Mouse (Mus musculus): ENCODE results near the gene Brd7. TPM values are rescaled to one million over a fixed set of nuclear protein-coding genes. Genes with fewer than 3 reads are reported as not detected.

The Brd7 gene
- total RNA-seq, 1 experiment, result 45.5 TPM

GRCm38 (mm10) chr8:88330816-88331215 is 31.2 kb downstream of the Brd7 start:
- H3K27ac ChIP-seq (ENCODE audit: insufficient read depth, low read depth, low read length, poor library complexity, severe bottlenecking), result no peak overlapping the region
- peaks cover 27% of the 10 kb centered on the region for H3K36me3 ChIP-seq (ENCODE audit: control insufficient read depth, insufficient read depth, low read length, poor library complexity, severe bottlenecking)
- H3K4me3 ChIP-seq (ENCODE audit: insufficient read depth in 1 of 2, low read depth in 1 of 2, low read length in 2 of 2, poor library complexity in 1 of 2, severe bottlenecking in 1 of 2), result no peak overlapping the region
- no peaks in the 10 kb centered on the region for H3K4me1 ChIP-seq (ENCODE audit: control insufficient read depth in 2 of 2, insufficient read depth in 2 of 2, low read length in 2 of 2, poor library complexity in 1 of 2)
- in situ Hi-C loops (cut with MboI; ENCODE audit: low sequenced_read_pairs in 2 of 2, unreplicated experiment in 2 of 2), result no loop called here
- H3K9ac ChIP-seq (ENCODE audit: insufficient read depth, low read depth, low read length, poor library complexity, severe bottlenecking), result no peak overlapping the region
- TF ChIP-seq MAFK (IDR thresholded peaks at IDR 0.05; ENCODE audit: insufficient read depth, low read depth, low read length) (no peak), HCFC1 (IDR thresholded peaks at IDR 0.05; ENCODE audit: borderline replicate concordance, insufficient read depth, low read length) (no peak), ZNF384 (IDR thresholded peaks at IDR 0.05; ENCODE audit: low read depth, low read length) (no peak), ZC3H11A (IDR thresholded peaks at IDR 0.05; ENCODE audit: borderline replicate concordance, low read depth, low read length) (no peak), CHD2 (IDR thresholded peaks at IDR 0.05; ENCODE audit: low read depth, low read length) (no peak)
- no peaks in the 10 kb centered on the region for H3K9me3 ChIP-seq (ENCODE audit: control insufficient read depth, insufficient read depth, low read depth, low read length)
- DNase-seq (ENCODE audit: low read depth, low spot score), result no peak

- Histone ChIP-seq H3K4me1 (ENCODE audit: control insufficient read depth in 2 of 2, insufficient read depth in 2 of 2, low read length in 2 of 2, poor library complexity in 1 of 2) (no peaks in the 10 kb centered on the region; a peak in 1 of 4 replicates), H3K4me3 (ENCODE audit: insufficient read depth in 1 of 2, low read depth in 1 of 2, low read length in 2 of 2, poor library complexity in 1 of 2, severe bottlenecking in 1 of 2) (no peak overlapping the region), H3K9ac (ENCODE audit: insufficient read depth, low read depth, low read length, poor library complexity, severe bottlenecking) (no peak overlapping the region), H3K9me3 (ENCODE audit: control insufficient read depth, insufficient read depth, low read depth, low read length) (no peaks in the 10 kb centered on the region), H3K36me3 (ENCODE audit: control insufficient read depth, insufficient read depth, low read length, poor library complexity, severe bottlenecking) (peaks cover 20% of the 10 kb centered on the region), H3K27ac (ENCODE audit: insufficient read depth, low read depth, low read length, poor library complexity, severe bottlenecking) (no peak overlapping the region)
- TF ChIP-seq CHD2 (IDR thresholded peaks at IDR 0.05; ENCODE audit: low read depth, low read length) (no peak), ZC3H11A (IDR thresholded peaks at IDR 0.05; ENCODE audit: borderline replicate concordance, low read depth, low read length) (no peak), MAFK (IDR thresholded peaks at IDR 0.05; ENCODE audit: insufficient read depth, low read depth, low read length) (no peak), ZNF384 (IDR thresholded peaks at IDR 0.05; ENCODE audit: low read depth, low read length) (no peak), HCFC1 (IDR thresholded peaks at IDR 0.05; ENCODE audit: borderline replicate concordance, insufficient read depth, low read length) (no peak)
- DNase-seq (ENCODE audit: low read depth, low spot score), result no peak
- in situ Hi-C loops (cut with MboI; ENCODE audit: low sequenced_read_pairs in 2 of 2, unreplicated experiment in 2 of 2), result no loop called here
Observed at GRCm38 (mm10) chr8:88328689-88329088, 33.3 kb downstream of the Brd7 start.

- no peak overlapping the region for H3K4me3 ChIP-seq (ENCODE audit: insufficient read depth in 1 of 2, low read depth in 1 of 2, low read length in 2 of 2, poor library complexity in 1 of 2, severe bottlenecking in 1 of 2)
- H3K27ac ChIP-seq (ENCODE audit: insufficient read depth, low read depth, low read length, poor library complexity, severe bottlenecking), result no peak overlapping the region
- peaks cover 6% of the 10 kb centered on the region for H3K36me3 ChIP-seq (ENCODE audit: control insufficient read depth, insufficient read depth, low read length, poor library complexity, severe bottlenecking)
- TF ChIP-seq HCFC1 (IDR thresholded peaks at IDR 0.05; ENCODE audit: borderline replicate concordance, insufficient read depth, low read length) (no peak), CHD2 (IDR thresholded peaks at IDR 0.05; ENCODE audit: low read depth, low read length) (no peak), MAFK (IDR thresholded peaks at IDR 0.05; ENCODE audit: insufficient read depth, low read depth, low read length) (no peak), ZC3H11A (IDR thresholded peaks at IDR 0.05; ENCODE audit: borderline replicate concordance, low read depth, low read length) (no peak)
- DNase-seq (ENCODE audit: low read depth, low spot score), result no peak
- no peak overlapping the region for H3K9ac ChIP-seq (ENCODE audit: insufficient read depth, low read depth, low read length, poor library complexity, severe bottlenecking)
- H3K4me1 ChIP-seq (ENCODE audit: control insufficient read depth in 2 of 2, insufficient read depth in 2 of 2, low read length in 2 of 2, poor library complexity in 1 of 2), result no peaks in the 10 kb centered on the region; a peak in 1 of 4 replicates
- in situ Hi-C loops (cut with MboI; ENCODE audit: low sequenced_read_pairs in 2 of 2, unreplicated experiment in 2 of 2), result no loop called here
- H3K9me3 ChIP-seq (ENCODE audit: control insufficient read depth, insufficient read depth, low read depth, low read length), result no peaks in the 10 kb centered on the region
Observed at GRCm38 (mm10) chr8:88326328-88326727, 35.7 kb downstream of the Brd7 start.

- H3K36me3 ChIP-seq (ENCODE audit: control insufficient read depth, insufficient read depth, low read length, poor library complexity, severe bottlenecking), result peaks cover 5% of the 10 kb centered on the region; the same call in 1 of the 2 replicates
- no peak for DNase-seq (ENCODE audit: low read depth, low spot score)
- H3K9ac ChIP-seq (ENCODE audit: insufficient read depth, low read depth, low read length, poor library complexity, severe bottlenecking), result no peak overlapping the region
- no peak overlapping the region for H3K4me3 ChIP-seq (ENCODE audit: insufficient read depth in 1 of 2, low read depth in 1 of 2, low read length in 2 of 2, poor library complexity in 1 of 2, severe bottlenecking in 1 of 2)
- no peaks in the 10 kb centered on the region for H3K9me3 ChIP-seq (ENCODE audit: control insufficient read depth, insufficient read depth, low read depth, low read length)
- no peak overlapping the region for H3K27ac ChIP-seq (ENCODE audit: insufficient read depth, low read depth, low read length, poor library complexity, severe bottlenecking)
- TF ChIP-seq ZC3H11A (IDR thresholded peaks at IDR 0.05; ENCODE audit: borderline replicate concordance, low read depth, low read length), result no peak
- no peak for TF ChIP-seq CHD2 (IDR thresholded peaks at IDR 0.05; ENCODE audit: low read depth, low read length)
- TF ChIP-seq ZNF384 (IDR thresholded peaks at IDR 0.05; ENCODE audit: low read depth, low read length), result no peak
- TF ChIP-seq MAFK (IDR thresholded peaks at IDR 0.05; ENCODE audit: insufficient read depth, low read depth, low read length), result no peak
- TF ChIP-seq HCFC1 (IDR thresholded peaks at IDR 0.05; ENCODE audit: borderline replicate concordance, insufficient read depth, low read length), result no peak
- H3K4me1 ChIP-seq (ENCODE audit: control insufficient read depth in 2 of 2, insufficient read depth in 2 of 2, low read length in 2 of 2, poor library complexity in 1 of 2), result no peaks in the 10 kb centered on the region; a peak in 1 of 4 replicates
- in situ Hi-C loops (cut with MboI; ENCODE audit: low sequenced_read_pairs in 2 of 2, unreplicated experiment in 2 of 2), result no loop called here
Observed at GRCm38 (mm10) chr8:88325795-88326194, 36.2 kb downstream of the Brd7 start.

GRCm38 (mm10) chr8:88325251-88325650 is 36.7 kb downstream of the Brd7 start:
- Histone ChIP-seq H3K4me1 (ENCODE audit: control insufficient read depth in 2 of 2, insufficient read depth in 2 of 2, low read length in 2 of 2, poor library complexity in 1 of 2) (no peaks in the 10 kb centered on the region; a peak in 1 of 4 replicates), H3K36me3 (ENCODE audit: control insufficient read depth, insufficient read depth, low read length, poor library complexity, severe bottlenecking) (peaks cover 4% of the 10 kb centered on the region; the same call in 1 of the 2 replicates), H3K9me3 (ENCODE audit: control insufficient read depth, insufficient read depth, low read depth, low read length) (no peaks in the 10 kb centered on the region), H3K27ac (ENCODE audit: insufficient read depth, low read depth, low read length, poor library complexity, severe bottlenecking) (no peak overlapping the region), H3K9ac (ENCODE audit: insufficient read depth, low read depth, low read length, poor library complexity, severe bottlenecking) (no peak overlapping the region), H3K4me3 (ENCODE audit: insufficient read depth in 1 of 2, low read depth in 1 of 2, low read length in 2 of 2, poor library complexity in 1 of 2, severe bottlenecking in 1 of 2) (no peak overlapping the region)
- DNase-seq (ENCODE audit: low read depth, low spot score), result no peak
- TF ChIP-seq ZNF384 (IDR thresholded peaks at IDR 0.05; ENCODE audit: low read depth, low read length) (no peak), CHD2 (IDR thresholded peaks at IDR 0.05; ENCODE audit: low read depth, low read length) (no peak), HCFC1 (IDR thresholded peaks at IDR 0.05; ENCODE audit: borderline replicate concordance, insufficient read depth, low read length) (no peak), MAFK (IDR thresholded peaks at IDR 0.05; ENCODE audit: insufficient read depth, low read depth, low read length) (no peak), ZC3H11A (IDR thresholded peaks at IDR 0.05; ENCODE audit: borderline replicate concordance, low read depth, low read length) (no peak)
- in situ Hi-C loops (cut with MboI; ENCODE audit: low sequenced_read_pairs in 2 of 2, unreplicated experiment in 2 of 2), result no loop called here
